Mouse (Mus musculus) liver, postnatal 0 days (tissue): Measurements from ENCODE around the gene Erbb4. TPM values are rescaled to one million over a fixed set of nuclear protein-coding genes. Genes with fewer than 3 reads are reported as not detected.

ENCODE experiments used
- ATAC-seq: fragments of 200-750 bp; cut with Nextera tagmentation; 2 replicates; pipeline ENCODE4 v1.8.0; 2017; ENCODE audit warnings: mild to moderate bottlenecking, moderate library complexity
- DNase-seq: peaks from one replicate; pipeline ENCODE4 v3.0.0-alpha.2; 2016
- H3K27ac ChIP-seq: fragments of 300-500 bp; sonication (generic); 2 replicates; pipeline ENCODE4 v1.5.1; 2014; ENCODE audit warnings: antibody characterized with exemption, moderate library complexity, mild to moderate bottlenecking, low read depth
- H3K27me3 ChIP-seq: fragments of 300-500 bp; sonication (generic); 2 replicates; pipeline ENCODE4 v1.6.1; 2014; ENCODE audit warnings: low read length, control low read depth, mixed read lengths; ENCODE audit not compliant: insufficient read depth
- H3K36me3 ChIP-seq: fragments of 300-500 bp; sonication (generic); replicated peaks from 2 replicates; pipeline ENCODE4 v1.6.1; 2014; ENCODE audit warnings: mild to moderate bottlenecking, control low read depth, low read length, moderate library complexity, mixed read lengths; ENCODE audit not compliant: insufficient read depth
- H3K4me1 ChIP-seq: fragments of 300-500 bp; sonication (generic); 2 replicates; pipeline ENCODE4 v1.6.1; 2014; ENCODE audit warnings: antibody characterized with exemption, mild to moderate bottlenecking, control low read depth; ENCODE audit not compliant: insufficient read depth
- H3K4me2 ChIP-seq: fragments of 300-500 bp; sonication (generic); 2 replicates; pipeline ENCODE4 v1.6.1; 2014; ENCODE audit warnings: low read depth, mild to moderate bottlenecking, low read length, moderate library complexity, mixed read lengths
- H3K4me3 ChIP-seq: fragments of 300-500 bp; sonication (generic); 2 replicates; pipeline ENCODE4 v1.5.1; 2014; ENCODE audit warnings: low read depth, low read length
- H3K9ac ChIP-seq: fragments of 300-500 bp; sonication (generic); replicated peaks from 2 replicates; pipeline ENCODE4 v1.6.1; 2014; ENCODE audit warnings: mild to moderate bottlenecking, moderate library complexity
- H3K9me3 ChIP-seq: fragments of 300-500 bp; sonication (generic); 2 replicates; pipeline ENCODE4 v1.6.1; 2016; ENCODE audit warnings: mild to moderate bottlenecking, control low read depth, low read length, mixed read lengths
- CTCF ChIP-seq: sonication (generic); IDR thresholded peaks from 2 replicates; pipeline ENCODE4 v1.5.1; 2016; ENCODE audit warnings: antibody characterized with exemption, low read depth
- EP300 ChIP-seq: IDR thresholded peaks from 2 replicates; pipeline ENCODE4 v1.6.1; 2016; ENCODE audit warnings: antibody characterized with exemption, low read depth, mild to moderate bottlenecking
- WGBS: fragments of 180-500 bp; shearing (Covaris S2); extraction: QIAGEN DNeasy Blood & Tissue Kit; methylation state at CpG from one replicate; pipeline ENCODE4 v1.1.7; 2014; ENCODE audit not compliant: insufficient replicate concordance; 5-methylcytosine and 5-hydroxymethylcytosine counted together
- polyA plus RNA-seq: library from polyadenylated mRNA; unstranded; fragments of >200 nt; fragmentation: Nextera tagmentation; extraction: Ambion mirVana; gene quantifications from 2 replicates; pipeline ENCODE4 v1.2.1, GENCODE M21; 2015

Gene Erbb4
- polyA plus RNA-seq, 1 experiment from 2014 or later: 0.06 TPM

DNA sequence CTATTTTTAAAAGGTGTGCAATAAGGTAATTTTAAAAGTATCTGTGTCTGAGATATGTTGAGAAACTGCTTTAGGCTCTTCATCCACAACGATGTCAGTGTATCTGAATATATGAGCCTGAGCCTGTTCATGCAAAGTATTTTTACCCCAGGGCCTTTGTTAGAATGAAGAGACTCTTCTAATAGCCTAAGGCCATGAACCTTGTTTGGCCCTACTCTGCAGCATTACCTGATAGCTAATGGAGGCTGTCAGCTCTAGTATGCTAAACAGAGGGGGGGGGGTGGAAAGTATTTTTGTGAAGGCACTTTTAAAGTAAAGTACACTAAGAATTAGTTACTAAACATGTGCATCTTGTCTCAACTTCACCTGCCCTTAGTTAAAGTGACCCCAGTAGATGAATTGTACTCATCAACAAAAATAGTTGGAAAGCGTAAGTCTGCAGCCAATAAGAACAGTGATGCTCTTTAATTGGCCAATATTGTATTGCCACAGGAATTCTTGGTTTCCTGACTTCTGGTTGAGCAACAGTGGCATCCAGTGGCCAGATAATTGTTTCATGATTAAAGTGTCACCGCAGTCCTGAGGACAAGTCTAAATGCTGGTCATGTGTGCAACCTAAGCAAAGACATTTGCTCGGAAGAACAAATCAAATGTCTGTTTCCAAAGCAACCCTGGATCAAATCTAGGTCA lies 10.5 kb upstream of the Erbb4 start:
- H3K27me3 ChIP-seq: no peaks in the 10 kb centered on the region
- ATAC-seq (no peak), DNase-seq (no peak)
- WGBS: 76% methylated on average over 4 of the region's 4 CpGs
- H3K9ac ChIP-seq: no peak overlapping the region
- no peak overlapping the region for H3K4me3 ChIP-seq
- no peaks in the 10 kb centered on the region for H3K36me3 ChIP-seq
- no peak overlapping the region for H3K4me2 ChIP-seq
- no peak for TF ChIP-seq EP300
- TF ChIP-seq CTCF: peak; percentile 36
- H3K4me1 ChIP-seq: no peaks in the 10 kb centered on the region
- no peak overlapping the region for H3K27ac ChIP-seq
- H3K9me3 ChIP-seq: no peaks in the 10 kb centered on the region

GRCm38 (mm10) chr1:69108159-69108925 lies 483 bp upstream of the Erbb4 start:
- Histone ChIP-seq H3K27ac (no peak overlapping the region), H3K4me1 (peaks cover 24% of the 10 kb centered on the region; the same call in 1 of the 2 replicates), H3K4me2 (peak overlapping the region; percentile 79), H3K9me3 (no peaks in the 10 kb centered on the region), H3K27me3 (peaks cover 53% of the 10 kb centered on the region), H3K9ac (no peak overlapping the region), H3K4me3 (peak overlapping the region; percentile 47), H3K36me3 (no peaks in the 10 kb centered on the region)
- 4% methylated on average over 20 of the region's 20 CpGs for WGBS
- TF ChIP-seq CTCF: no peak
- TF ChIP-seq EP300: no peak
- ATAC-seq (0 out of 2 replicates have a peak, but pooled peaks have one; percentile 38), DNase-seq (peak; percentile 17)

GRCm38 (mm10) chr1:69106937-69107461 lies 860 bp downstream of the Erbb4 start:
- no peak for ATAC-seq
- Histone ChIP-seq H3K36me3 (no peaks in the 10 kb centered on the region), H3K4me3 (peak overlapping the region; percentile 47), H3K9me3 (no peaks in the 10 kb centered on the region), H3K4me1 (peaks cover 24% of the 10 kb centered on the region; the same call in 1 of the 2 replicates), H3K27me3 (peaks cover 55% of the 10 kb centered on the region), H3K4me2 (peak overlapping the region; percentile 79), H3K9ac (no peak overlapping the region), H3K27ac (no peak overlapping the region)
- TF ChIP-seq CTCF (no peak), EP300 (no peak)
- WGBS: under 1% methylated on average over 32 of the region's 35 CpGs
- peak; percentile 18 for DNase-seq

DNA sequence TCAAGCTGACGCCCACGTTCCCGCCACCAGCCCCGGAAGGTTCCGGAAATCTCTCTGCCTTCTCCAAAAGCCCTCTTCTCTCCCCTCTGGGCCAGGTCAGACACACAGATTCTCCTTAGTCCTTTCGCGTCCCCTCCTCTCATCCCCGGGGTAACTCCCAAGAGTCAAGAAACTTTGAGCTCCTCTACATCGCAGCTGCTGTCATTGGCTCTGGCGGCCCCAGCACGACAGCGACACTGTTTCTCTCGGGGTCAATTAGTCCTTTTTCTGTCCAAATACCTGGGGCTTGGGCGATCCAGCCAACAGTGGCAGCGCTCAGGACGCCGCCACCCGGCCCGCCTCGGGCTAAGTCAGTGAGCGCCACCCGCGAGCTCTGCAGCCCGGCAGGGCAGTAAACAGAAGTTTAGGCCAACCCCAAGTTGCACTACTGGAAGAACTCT lies 1.5 kb downstream of the Erbb4 start:
- Histone ChIP-seq H3K9me3 (no peaks in the 10 kb centered on the region), H3K4me2 (peak overlapping the region; percentile 79), H3K9ac (no peak overlapping the region), H3K4me3 (peak overlapping the region; percentile 47), H3K27me3 (peaks cover 55% of the 10 kb centered on the region), H3K4me1 (peaks cover 24% of the 10 kb centered on the region; the same call in 1 of the 2 replicates), H3K27ac (no peak overlapping the region), H3K36me3 (no peaks in the 10 kb centered on the region)
- TF ChIP-seq EP300: no peak
- TF ChIP-seq CTCF: no peak
- under 1% methylated on average over 24 of the region's 24 CpGs for WGBS
- DNase-seq: peak; percentile 16
- ATAC-seq: no peak

DNA sequence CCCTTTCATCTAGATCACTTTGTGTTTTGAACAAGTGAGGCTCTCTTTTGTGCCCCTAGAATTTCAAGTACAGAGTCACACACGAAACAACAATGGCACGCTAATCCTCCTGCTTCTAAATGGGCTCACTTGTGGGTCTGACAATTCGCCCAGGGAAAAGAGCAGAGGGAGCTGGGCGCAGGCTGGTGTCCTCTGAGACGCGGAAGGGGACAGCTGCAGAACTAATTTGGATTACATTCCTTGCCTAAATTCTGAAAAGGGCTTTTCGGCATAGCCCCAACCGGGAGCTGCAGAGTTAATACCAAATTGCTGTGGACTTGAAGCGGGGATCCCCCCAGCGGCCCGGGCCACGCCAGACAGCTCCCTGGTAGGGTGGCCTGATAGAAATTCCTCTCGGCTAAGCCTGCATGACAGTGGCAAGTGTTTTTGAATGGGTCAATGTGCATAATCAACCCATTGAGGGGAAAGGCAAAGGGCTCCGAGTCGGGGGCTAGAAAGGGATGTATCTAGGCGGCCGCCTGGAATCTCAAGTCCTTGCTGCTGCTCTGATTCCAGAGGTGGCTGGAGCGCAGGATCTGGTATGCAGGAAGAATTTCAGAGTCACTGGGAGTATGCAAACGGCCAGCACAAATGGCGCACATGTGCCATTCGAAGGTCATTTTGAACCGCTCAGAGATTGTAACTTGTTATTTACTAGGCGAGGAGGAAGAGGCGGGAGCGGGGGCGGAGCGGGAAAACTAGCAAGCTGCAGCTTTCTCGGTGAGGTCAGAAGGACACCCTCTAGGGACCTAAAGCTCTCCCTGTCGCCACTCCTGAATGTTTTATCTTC lies 2.2 kb downstream of the Erbb4 start:
- DNase-seq (peak; percentile 16), ATAC-seq (no peak)
- H3K27me3 ChIP-seq: peaks cover 55% of the 10 kb centered on the region
- peaks cover 24% of the 10 kb centered on the region; the same call in 1 of the 2 replicates for H3K4me1 ChIP-seq
- no peak for TF ChIP-seq EP300
- TF ChIP-seq CTCF: no peak
- H3K36me3 ChIP-seq: no peaks in the 10 kb centered on the region
- peak overlapping the region; percentile 79 for H3K4me2 ChIP-seq
- H3K9me3 ChIP-seq: no peaks in the 10 kb centered on the region
- H3K4me3 ChIP-seq: peak overlapping the region; percentile 47
- no peak overlapping the region for H3K9ac ChIP-seq
- no peak overlapping the region for H3K27ac ChIP-seq
- WGBS: 1% methylated on average over 29 of the region's 29 CpGs
